ENCODE assay signal across 8 mouse cellular contexts in genomic region chrX:48513824-48514223, GRCm38 (mm10). TPM values are rescaled to one million over a fixed set of nuclear protein-coding genes. Genes with fewer than 3 reads are reported as not detected.
DNase-seq lines count a peak whose midpoint lies in the region; ATAC-seq lines count a peak whose summit lies in the region.

No protein-coding gene starts in this region.

- intact Hi-C loops in heart, postnatal 36 days (cut with DNase I) = loop anchor here (10.0 kb wide), 1 partner anchor 229 kb away; no protein-coding TSS in a partner anchor
- intact Hi-C loops in gastrocnemius, postnatal 14 days (cut with DNase I; ENCODE audit: low total_unique reads) = no loop called here

- H3K36me3 ChIP-seq in heart, embryonic 11.5 days (ENCODE audit: control insufficient read depth, insufficient read depth, low read length) = no peaks in the 10 kb centered on the region
- H3K36me3 ChIP-seq in forebrain, embryonic 10.5 days (replicated peaks) = peaks cover 5% of the 10 kb centered on the region; the same call in 1 of the 2 replicates
- no peaks in the 10 kb centered on the region for H3K36me3 ChIP-seq in liver, embryonic 11.5 days (ENCODE audit: control insufficient read depth, insufficient read depth, low read length)
- H3K36me3 ChIP-seq in stomach, embryonic 14.5 days (ENCODE audit: control insufficient read depth, insufficient read depth, low read length) = no peaks in the 10 kb centered on the region

- no peaks in the 10 kb centered on the region for H3K27me3 ChIP-seq in heart, embryonic 11.5 days (ENCODE audit: control insufficient read depth, insufficient read depth, low read length)
- H3K27me3 ChIP-seq in forebrain, embryonic 10.5 days (ENCODE audit: poor library complexity, severe bottlenecking) = no peaks in the 10 kb centered on the region
- H3K27me3 ChIP-seq in liver, embryonic 11.5 days (replicated peaks; ENCODE audit: control insufficient read depth, insufficient read depth, low read length) = peaks cover 2% of the 10 kb centered on the region; the same call in 1 of the 2 replicates
- H3K27me3 ChIP-seq in stomach, embryonic 14.5 days (ENCODE audit: control insufficient read depth, insufficient read depth, low read length) = no peaks in the 10 kb centered on the region

- WGBS in heart, embryonic 11.5 days (ENCODE audit: insufficient replicate concordance) = 11% methylated on average over 13 of the region's 13 CpGs
- 19% methylated on average over 13 of the region's 13 CpGs for WGBS in forebrain, embryonic 10.5 days
- 12% methylated on average over 13 of the region's 13 CpGs for WGBS in liver, embryonic 11.5 days
- 20% methylated on average over 13 of the region's 13 CpGs for WGBS in stomach, embryonic 14.5 days

- peak overlapping the region; percentile 57 for H3K4me3 ChIP-seq in heart, embryonic 11.5 days (ENCODE audit: low read depth, low read length)
- peak overlapping the region; percentile 60 for H3K4me3 ChIP-seq in forebrain, embryonic 10.5 days
- peak overlapping the region; percentile 61 for H3K4me3 ChIP-seq in liver, embryonic 11.5 days (ENCODE audit: low read depth, low read length)
- H3K4me3 ChIP-seq in stomach, embryonic 14.5 days (ENCODE audit: low read depth, low read length) = peak overlapping the region; percentile 45

- no peak for DNase-seq in heart, postnatal 36 days
- no peak for DNase-seq in forebrain, embryonic 10.5 days (ENCODE audit: extremely low spot score, low spot score)
- DNase-seq in liver, embryonic 11.5 days (ENCODE audit: low spot score) = no peak
- no peak for DNase-seq in gastrocnemius, postnatal 14 days

- H3K9ac ChIP-seq in heart, embryonic 11.5 days (ENCODE audit: low read depth, low read length) = peak overlapping the region; percentile 62
- peak overlapping the region; percentile 56; the same call in 1 of the 2 replicates for H3K9ac ChIP-seq in liver, embryonic 11.5 days (ENCODE audit: low read depth, low read length)
- H3K9ac ChIP-seq in stomach, embryonic 14.5 days (replicated peaks; ENCODE audit: low read depth, low read length) = 0 out of 2 replicates have a peak overlapping the region, but pooled peaks have one; percentile 3

- H3K4me2 ChIP-seq in heart, embryonic 11.5 days = peak overlapping the region; percentile 67
- H3K4me2 ChIP-seq in liver, embryonic 11.5 days = peak overlapping the region; percentile 59
- peak overlapping the region; percentile 38 for H3K4me2 ChIP-seq in stomach, embryonic 14.5 days (replicated peaks; ENCODE audit: low read depth, low read length)

- H3K9me3 ChIP-seq in heart, embryonic 11.5 days (replicated peaks; ENCODE audit: control insufficient read depth, low read length) = no peaks in the 10 kb centered on the region
- H3K9me3 ChIP-seq in forebrain, embryonic 10.5 days = no peaks in the 10 kb centered on the region
- no peaks in the 10 kb centered on the region for H3K9me3 ChIP-seq in liver, embryonic 11.5 days (ENCODE audit: control insufficient read depth, low read length)
- no peaks in the 10 kb centered on the region for H3K9me3 ChIP-seq in stomach, embryonic 14.5 days (ENCODE audit: control insufficient read depth, low read depth, low read length)

- ATAC-seq in heart, embryonic 11.5 days (replicated peaks; ENCODE audit: insufficient number of reproducible peaks, low FRiP score, low TSS enrichment) = no peak
- ATAC-seq in CD4-positive, CD25-positive, alpha-beta regulatory T cell, adult 4 months = peak; percentile 53
- ATAC-seq in liver, embryonic 11.5 days (replicated peaks; ENCODE audit: low FRiP score) = 0 out of 2 replicates have a peak, but pooled peaks have one; percentile 28
- no peak for ATAC-seq in stomach, embryonic 14.5 days (ENCODE audit: insufficient number of reproducible peaks, insufficient read depth, low FRiP score, low read depth)
- no peak for ATAC-seq in activated CD4-positive, CD25-positive, alpha-beta regulatory T cell, adult 4 months

- peak overlapping the region; percentile 46 for H3K27ac ChIP-seq in heart, embryonic 11.5 days (ENCODE audit: low read depth, low read length)
- peak overlapping the region; percentile 84 for H3K27ac ChIP-seq in forebrain, embryonic 10.5 days
- 0 out of 2 replicates have a peak overlapping the region, but pooled peaks have one; percentile 13 for H3K27ac ChIP-seq in liver, embryonic 11.5 days (ENCODE audit: low read depth, low read length)
- no peak overlapping the region for H3K27ac ChIP-seq in stomach, embryonic 14.5 days (ENCODE audit: low read length)

- no peaks in the 10 kb centered on the region for H3K4me1 ChIP-seq in heart, embryonic 11.5 days (ENCODE audit: control insufficient read depth, insufficient read depth, low read length)
- peaks cover 17% of the 10 kb centered on the region for H3K4me1 ChIP-seq in forebrain, embryonic 10.5 days
- no peaks in the 10 kb centered on the region for H3K4me1 ChIP-seq in liver, embryonic 11.5 days (replicated peaks; ENCODE audit: control insufficient read depth, insufficient read depth, low read length)
- no peaks in the 10 kb centered on the region for H3K4me1 ChIP-seq in stomach, embryonic 14.5 days (ENCODE audit: control insufficient read depth, insufficient read depth, low read length)

RNA-seq across cellular contexts. Expression of gene Aifm1, which starts 0.5 kb away (rescaled TPM):
- 96.4 and 120 TPM in 2 replicates for polyA plus RNA-seq in heart, embryonic 11.5 days (2014; fragmentation: Nextera tagmentation; extraction: Ambion mirVana)
- total RNA-seq in heart, postnatal 36 days (2021) = 100 to 1,000 TPM; 109 to 116 TPM
- 10 to 100 TPM; 26.6 to 46.0 TPM for polyA plus RNA-seq in CD4-positive, CD25-positive, alpha-beta regulatory T cell, adult 4 months (2017; shearing (Covaris generic))
- polyA plus RNA-seq in forebrain, embryonic 10.5 days (2016; fragmentation: Nextera tagmentation; extraction: Ambion mirVana) = 85.4 and 87.8 TPM in 2 replicates
- 98.6 and 102 TPM in 2 replicates for polyA plus RNA-seq in liver, embryonic 11.5 days (2014; fragmentation: Nextera tagmentation; extraction: Ambion mirVana)
- 61.9 and 63.8 TPM in 2 replicates for polyA plus RNA-seq in stomach, embryonic 14.5 days (2014; fragmentation: Nextera tagmentation; extraction: Ambion mirVana)
- 10 to 100 TPM; 30.9 to 40.1 TPM for polyA plus RNA-seq in activated CD4-positive, CD25-positive, alpha-beta regulatory T cell, adult 4 months (2017; shearing (Covaris generic))
- 10 to 100 TPM; 46.3 to 53.6 TPM for total RNA-seq in gastrocnemius, postnatal 14 days (2021)

RNA-seq across cellular contexts. Expression of gene Rab33a, which starts 5.3 kb away (rescaled TPM):
- polyA plus RNA-seq in heart, embryonic 11.5 days (2014; fragmentation: Nextera tagmentation; extraction: Ambion mirVana) = 6.8 and 7.1 TPM in 2 replicates
- total RNA-seq in heart, postnatal 36 days (2021) = under 1 TPM in 1 of 2 experiments, not detected in 1; 0.53 TPM
- 1 to 10 TPM in 1 of 2 experiments, under 1 TPM in 1; 0.28 to 1.5 TPM for polyA plus RNA-seq in CD4-positive, CD25-positive, alpha-beta regulatory T cell, adult 4 months (2017; shearing (Covaris generic))
- 10.6 and 10.8 TPM in 2 replicates for polyA plus RNA-seq in forebrain, embryonic 10.5 days (2016; fragmentation: Nextera tagmentation; extraction: Ambion mirVana)
- 1.6 and 3.3 TPM in 2 replicates for polyA plus RNA-seq in liver, embryonic 11.5 days (2014; fragmentation: Nextera tagmentation; extraction: Ambion mirVana)
- 8.5 and 9.2 TPM in 2 replicates for polyA plus RNA-seq in stomach, embryonic 14.5 days (2014; fragmentation: Nextera tagmentation; extraction: Ambion mirVana)
- polyA plus RNA-seq in activated CD4-positive, CD25-positive, alpha-beta regulatory T cell, adult 4 months (2017; shearing (Covaris generic)) = 1 to 10 TPM; 1.0 to 1.4 TPM
- under 1 TPM in 1 of 2 experiments, not detected in 1; 0.53 TPM for total RNA-seq in gastrocnemius, postnatal 14 days (2021)

RNA-seq across cellular contexts. Expression of gene Elf4, which starts 50.9 kb away (rescaled TPM):
- 14.3 and 17.3 TPM in 2 replicates for polyA plus RNA-seq in heart, embryonic 11.5 days (2014; fragmentation: Nextera tagmentation; extraction: Ambion mirVana)
- 1 to 10 TPM; 5.7 to 6.6 TPM for total RNA-seq in heart, postnatal 36 days (2021)
- 10 to 100 TPM; 24.7 to 25.4 TPM for polyA plus RNA-seq in CD4-positive, CD25-positive, alpha-beta regulatory T cell, adult 4 months (2017; shearing (Covaris generic))
- 2.0 and 2.9 TPM in 2 replicates for polyA plus RNA-seq in forebrain, embryonic 10.5 days (2016; fragmentation: Nextera tagmentation; extraction: Ambion mirVana)
- 7.8 and 9.5 TPM in 2 replicates for polyA plus RNA-seq in liver, embryonic 11.5 days (2014; fragmentation: Nextera tagmentation; extraction: Ambion mirVana)
- 13.5 and 15.2 TPM in 2 replicates for polyA plus RNA-seq in stomach, embryonic 14.5 days (2014; fragmentation: Nextera tagmentation; extraction: Ambion mirVana)
- polyA plus RNA-seq in activated CD4-positive, CD25-positive, alpha-beta regulatory T cell, adult 4 months (2017; shearing (Covaris generic)) = 10 to 100 TPM; 29.1 to 30.6 TPM
- total RNA-seq in gastrocnemius, postnatal 14 days (2021) = 1 to 10 TPM; 3.9 to 4.7 TPM

Comparison
In these comparisons a context has a peak if more than half of its experiments do, and no peak if none do; other contexts are left out.
1. ATAC-seq: peak in CD4-positive, CD25-positive, alpha-beta regulatory T cell, adult 4 months (single experiment) and liver, embryonic 11.5 days (single experiment); none in heart, embryonic 11.5 days (single experiment), stomach, embryonic 14.5 days (single experiment) and activated CD4-positive, CD25-positive, alpha-beta regulatory T cell, adult 4 months (single experiment).
2. H3K9ac ChIP-seq: peak in every context shown above with its lines; median percentile 62 in heart, embryonic 11.5 days; 56 in liver, embryonic 11.5 days; 3 in stomach, embryonic 14.5 days.
3. Peak in every context shown above with its lines, with median percentiles within 50 percentile points of each other: H3K4me2 ChIP-seq and H3K4me3 ChIP-seq.